Mouse (Mus musculus) ovary, adult 10 weeks (tissue): ENCODE data around the gene Ormdl1. TPM values are rescaled to one million over a fixed set of nuclear protein-coding genes. Genes with fewer than 3 reads are reported as not detected.

Experiments used
- polyA plus RNA-seq: library from polyadenylated mRNA; stranded (reverse); fragments of 350-450 nt; fragmentation: Illumina TruSeq; extraction: RNeasy Lipid Tissue Mini Kit (QIAGEN cat#74804); gene quantifications from one replicate; pipeline ENCODE4 v1.2.3, GENCODE M21; 2014

Ormdl1 gene
- 91.9 TPM for polyA plus RNA-seq

DNA sequence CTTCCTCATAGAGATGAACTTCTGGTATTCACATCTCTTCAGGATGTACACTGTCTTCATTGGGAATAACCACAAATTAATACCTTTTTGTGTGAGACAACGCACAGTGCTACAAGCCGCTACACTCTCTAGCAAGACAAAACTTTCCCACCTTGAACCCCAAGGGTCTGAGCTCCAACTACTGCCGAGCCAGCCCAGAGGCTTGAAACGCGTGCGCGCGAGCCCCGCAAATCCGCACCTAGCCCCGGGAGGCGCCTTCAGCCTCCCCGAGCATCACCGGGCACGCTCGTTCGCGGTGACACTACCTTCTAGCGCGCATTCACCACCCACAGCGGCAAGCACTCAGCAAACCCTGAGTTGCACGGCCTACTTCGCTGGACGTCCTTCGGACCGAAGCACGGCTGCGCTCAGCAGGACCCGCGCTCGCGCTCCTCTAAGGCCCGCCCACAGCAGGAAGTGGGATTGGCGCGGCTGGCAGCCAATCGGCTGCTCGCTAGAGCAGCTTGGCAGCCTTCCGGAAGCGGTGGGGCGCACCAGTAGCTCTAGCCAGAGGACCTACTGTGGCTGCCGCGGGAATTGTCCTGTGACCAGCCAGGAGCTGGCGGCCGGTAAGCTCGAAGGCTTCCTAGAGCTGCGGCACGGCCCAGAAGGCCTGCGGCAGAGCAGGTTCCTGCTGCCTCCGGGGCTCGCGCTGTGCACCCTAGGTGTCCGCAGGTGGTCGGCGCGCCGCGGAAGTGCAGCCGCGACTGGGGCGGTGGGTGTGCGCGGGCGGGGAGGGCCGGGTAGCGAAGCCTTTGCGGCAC, at the start of gene Ormdl1, which contains the start of the genes Pms1 and Gm28778:
Gene Ormdl1 (plus strand): TSS at position 515 of the 803 bp plus-strand sequence.
Gene Pms1 (minus strand): TSS at position 438 of the 803 bp plus-strand sequence.
Gene Gm28778 (plus strand): TSS at position 531 of the 803 bp plus-strand sequence.

DNA sequence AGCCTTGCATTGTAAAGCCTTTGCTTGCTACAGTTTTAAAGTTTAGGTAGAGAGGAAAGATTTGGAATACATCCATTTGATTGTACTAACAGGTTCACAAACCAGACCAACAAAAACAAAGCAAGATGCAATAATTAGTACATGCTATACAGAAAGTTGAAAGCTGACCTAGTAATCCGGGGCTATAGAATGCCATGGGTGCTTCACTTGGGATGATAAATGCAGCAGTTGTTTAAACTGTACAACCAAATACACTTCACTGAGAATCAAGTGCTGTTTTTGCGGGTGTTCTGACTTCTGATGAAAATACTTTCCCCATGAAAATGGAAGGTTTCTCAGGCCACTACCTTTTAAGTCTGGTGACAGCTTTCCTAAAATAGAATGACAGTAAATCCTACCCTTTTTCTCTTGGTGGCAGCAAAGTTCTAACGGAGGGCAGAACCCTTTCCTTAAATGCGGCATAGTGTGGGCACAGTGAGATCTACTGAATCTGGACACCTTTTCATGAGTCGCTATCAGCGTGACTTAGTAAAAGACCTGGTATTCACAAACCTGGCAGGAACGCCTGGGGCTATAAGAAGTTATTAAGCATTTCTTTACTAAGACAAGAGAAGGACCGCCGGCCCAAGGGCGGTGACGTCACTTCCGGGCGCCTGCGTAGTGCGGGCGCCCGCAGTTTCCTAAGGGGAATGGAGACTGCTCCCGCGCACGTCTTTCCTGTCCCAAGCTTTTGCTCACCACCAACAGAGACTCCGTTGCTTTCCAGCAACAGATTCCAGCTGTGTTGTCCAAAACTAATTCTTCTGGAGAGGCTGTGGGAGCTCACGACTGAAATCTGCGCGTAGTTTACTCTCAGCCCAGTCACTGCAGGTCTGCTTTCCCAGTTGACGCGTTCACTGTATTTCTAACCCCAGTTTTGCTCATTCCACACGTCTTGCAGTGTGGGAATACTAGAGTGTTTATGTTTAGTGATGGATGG, 16.4 kb downstream of the Ormdl1 start, which contains the start of gene Osgepl1:
Gene Osgepl1 (plus strand): TSS at position 636 of the 979 bp plus-strand sequence.

GRCm38 (mm10) chr1:53352327-53353261, 55.7 kb downstream of the Ormdl1 start, which contains the start of the genes Asdurf, Gm28551 and Asnsd1:
Gene Asdurf (minus strand): TSS chr1:53352619.
Gene Gm28551 (minus strand): TSS chr1:53352667.
Gene Asnsd1 (minus strand): TSS chr1:53352752.

Other genes with a start within 250 kb of the Ormdl1 start
- not detected for gene Mstn, start 235.5 kb upstream of the Ormdl1 start, polyA plus RNA-seq
- not detected for gene 1700019A02Rik, start 109.5 kb upstream of the Ormdl1 start, polyA plus RNA-seq
- gene Pms1, start 77 bp upstream of the Ormdl1 start, polyA plus RNA-seq: 15.8 TPM
- not detected for gene Gm28778, start within 50 bp of the Ormdl1 start, polyA plus RNA-seq
- gene Osgepl1, start 16.5 kb downstream of the Ormdl1 start, polyA plus RNA-seq: 41.5 TPM
- gene Asdurf, start 55.5 kb downstream of the Ormdl1 start, polyA plus RNA-seq: 180 TPM
- 0.40 TPM for gene Gm28551, start 55.6 kb downstream of the Ormdl1 start, polyA plus RNA-seq
- 77.1 TPM for gene Asnsd1, start 55.7 kb downstream of the Ormdl1 start, polyA plus RNA-seq